Mouse (Mus musculus) spleen, adult 2 months (tissue): ENCODE data around the gene Msrb3. TPM values are rescaled to one million over a fixed set of nuclear protein-coding genes. Genes with fewer than 3 reads are reported as not detected.

Source experiments
- DNase-seq, 2 experiments: peaks; one replicate each; pipeline versions ENCODE4 v3.0.0 to v3.0.0-alpha.2; 2012 to 2021; ENCODE audit warnings: low spot score in 2 of 2, low read depth in 1 of 2
- H3K27ac ChIP-seq: fragments of 200-500 bp; 2 replicates; pipeline ENCODE4 v1.5.1; 2012; ENCODE audit warnings: low read length, inconsistent platforms; ENCODE audit not compliant: insufficient read depth
- H3K27me3 ChIP-seq: fragments of 200-500 bp; 2 replicates; pipeline ENCODE4 v1.6.1; 2012; ENCODE audit warnings: mild to moderate bottlenecking, moderate library complexity, low read length, inconsistent platforms; ENCODE audit not compliant: control insufficient read depth, insufficient read depth
- H3K36me3 ChIP-seq: fragments of 200-500 bp; 2 replicates; pipeline ENCODE4 v1.6.1; 2012; ENCODE audit warnings: mild to moderate bottlenecking, low read length, inconsistent platforms; ENCODE audit not compliant: control insufficient read depth, insufficient read depth
- H3K4me1 ChIP-seq: fragments of 200-500 bp; 2 replicates; pipeline ENCODE4 v1.6.1; 2011; ENCODE audit warnings: inconsistent platforms; ENCODE audit not compliant: control insufficient read depth, insufficient read depth, insufficient read length
- H3K4me3 ChIP-seq: fragments of 200-500 bp; 2 replicates; pipeline ENCODE4 v1.5.1; 2011; ENCODE audit warnings: mild to moderate bottlenecking, inconsistent platforms; ENCODE audit not compliant: insufficient read depth, insufficient read length; ENCODE audit errors: extremely low read depth
- CTCF ChIP-seq: fragments of 200-500 bp; IDR thresholded peaks from 2 replicates; pipeline ENCODE4 v1.5.1; 2011; ENCODE audit warnings: mild to moderate bottlenecking, inconsistent platforms; ENCODE audit not compliant: insufficient read depth, insufficient read length, insufficient replicate concordance; ENCODE audit errors: extremely low read depth
- POLR2A ChIP-seq: fragments of 200-500 bp; IDR thresholded peaks from 2 replicates; pipeline ENCODE4 v1.6.1; 2011; ENCODE audit warnings: low read depth, low read length, inconsistent platforms
- WGBS: fragments of 180-500 bp; shearing (Covaris S2); methylation state at CpG from one replicate; pipeline ENCODE4 v1.1.7; 2018; 5-methylcytosine and 5-hydroxymethylcytosine counted together
- polyA plus RNA-seq: library from polyadenylated mRNA; depleted of rRNA; stranded (reverse); fragments of >200 nt; gene quantifications from 2 replicates; pipeline ENCODE4 v1.2.3, GENCODE M21; 2012; rRNA removed

The Msrb3 gene
- polyA plus RNA-seq: 4.5 and 5.1 TPM in 2 replicates

DNA sequence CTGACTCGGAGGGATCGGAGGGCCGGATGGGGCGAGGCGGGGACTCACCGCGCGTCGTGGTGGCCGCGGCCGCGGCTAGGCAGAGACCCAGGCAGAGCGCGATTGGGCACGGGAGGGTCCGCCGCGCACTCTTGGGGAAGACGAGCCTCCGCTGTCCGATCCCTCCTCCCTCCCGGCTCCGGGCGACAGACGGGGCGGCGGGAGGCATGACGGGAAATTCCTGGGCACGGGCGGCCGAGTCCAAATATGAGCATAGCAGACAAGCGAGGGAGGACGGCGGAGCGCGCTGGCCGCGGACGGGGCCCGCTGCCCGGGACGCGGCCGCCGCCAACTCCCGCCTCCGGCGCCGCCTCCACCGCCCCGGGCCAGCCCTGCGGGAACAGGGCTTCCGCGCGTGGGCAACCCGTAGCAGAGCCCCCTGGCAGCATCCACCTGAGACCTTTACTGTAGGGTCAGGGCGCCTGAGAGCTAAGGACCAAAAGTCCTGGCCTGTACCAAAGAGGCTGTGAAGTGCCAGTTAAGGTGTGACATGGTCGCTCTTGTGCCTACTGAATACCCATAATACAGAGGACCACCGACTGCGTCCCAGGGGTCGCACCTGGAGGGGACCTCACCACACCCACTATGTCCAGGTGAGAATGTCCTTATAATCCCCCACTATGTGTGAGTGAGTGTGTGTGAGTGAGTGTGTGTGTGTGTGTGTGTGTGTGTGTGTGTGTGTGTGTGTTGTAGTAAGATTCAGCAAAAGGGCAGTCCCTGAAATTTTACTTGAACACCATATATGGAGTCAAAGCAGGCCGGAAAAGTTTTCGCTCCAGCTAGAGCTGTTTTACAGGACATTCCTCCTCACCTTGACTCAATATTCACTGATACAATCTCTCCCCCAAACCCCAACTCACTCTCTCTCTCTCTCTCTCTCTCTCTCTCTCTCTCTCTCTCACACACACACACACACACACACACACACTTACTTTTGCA is at the start of gene Msrb3:
Gene Msrb3 (minus strand): TSS at position 317 of the 978 bp plus-strand sequence.
- peak within 1 kb of the TSS; percentile 57 for H3K4me3 ChIP-seq
- no peaks in the 10 kb centered on the region for H3K36me3 ChIP-seq
- DNase-seq: peak in 1 of 2 experiments; percentile 15
- H3K27ac ChIP-seq: peak within 1 kb of the TSS; percentile 56; the same call in 1 of the 2 replicates
- peaks cover 6% of the 10 kb centered on the region for H3K4me1 ChIP-seq
- peaks cover 11% of the 10 kb centered on the region for H3K27me3 ChIP-seq
- 4% methylated on average over 40 of the region's 64 CpGs for WGBS
- no peak for TF ChIP-seq POLR2A
- TF ChIP-seq CTCF: no peak

DNA sequence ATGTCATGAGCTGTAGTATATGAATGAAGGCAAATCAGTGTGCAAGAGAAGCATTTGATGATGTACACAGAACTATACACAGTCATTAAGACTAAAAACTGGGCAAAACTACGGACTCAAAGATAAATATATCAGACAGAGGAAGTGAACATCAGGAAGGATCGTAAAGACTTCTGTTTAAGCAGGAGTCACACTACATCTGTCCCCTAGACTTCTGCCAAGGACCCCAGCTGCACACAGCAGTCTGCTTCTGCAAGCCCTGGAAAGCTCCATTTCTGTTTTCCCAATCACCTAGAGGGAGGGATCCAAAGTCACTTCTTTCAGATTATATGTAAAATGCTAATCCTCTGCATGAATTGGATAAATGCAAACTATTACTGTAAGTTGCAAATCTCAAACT is 49.6 kb upstream of the Msrb3 start:
- 63% methylated on average over 2 of the region's 2 CpGs for WGBS
- no peak for TF ChIP-seq CTCF

GRCm38 (mm10) chr10:120947842-120948241 is 48.9 kb upstream of the Msrb3 start:
- H3K27me3 ChIP-seq: no peaks in the 10 kb centered on the region
- H3K4me1 ChIP-seq: no peaks in the 10 kb centered on the region
- no peak for TF ChIP-seq POLR2A
- TF ChIP-seq CTCF: no peak
- H3K27ac ChIP-seq: no peak overlapping the region
- no peak overlapping the region for H3K4me3 ChIP-seq
- peaks cover 1% of the 10 kb centered on the region; the same call in 1 of the 2 replicates for H3K36me3 ChIP-seq
- WGBS: 85% methylated on average over 2 of the region's 2 CpGs
- DNase-seq: no peak

More for the DNA sequence above, 49.6 kb upstream of the Msrb3 start:
- Histone ChIP-seq H3K4me1 (peaks cover 2% of the 10 kb centered on the region; the same call in 1 of the 2 replicates), H3K27ac (no peak overlapping the region), H3K4me3 (no peak overlapping the region), H3K36me3 (peaks cover 1% of the 10 kb centered on the region; the same call in 1 of the 2 replicates), H3K27me3 (no peaks in the 10 kb centered on the region)
- DNase-seq: no peak

GRCm38 (mm10) chr10:120946847-120947246 is 47.9 kb upstream of the Msrb3 start:
- no peak overlapping the region for H3K4me3 ChIP-seq
- no peaks in the 10 kb centered on the region for H3K27me3 ChIP-seq
- no peaks in the 10 kb centered on the region for H3K4me1 ChIP-seq
- WGBS: 93% methylated on average over 5 of the region's 5 CpGs
- TF ChIP-seq POLR2A (no peak), CTCF (no peak)
- no peak for DNase-seq
- H3K27ac ChIP-seq: no peak overlapping the region
- peaks cover 1% of the 10 kb centered on the region; the same call in 1 of the 2 replicates for H3K36me3 ChIP-seq

- H3K27me3 ChIP-seq: no peaks in the 10 kb centered on the region
- H3K36me3 ChIP-seq: no peaks in the 10 kb centered on the region; the same call in none of the 2 replicates
- no peak overlapping the region for H3K27ac ChIP-seq
- H3K4me3 ChIP-seq: no peak overlapping the region
- no peaks in the 10 kb centered on the region for H3K4me1 ChIP-seq
- DNase-seq: no peak
- TF ChIP-seq CTCF (no peak), POLR2A (no peak)
- WGBS: 76% methylated on average over 2 of the region's 2 CpGs
Measured at GRCm38 (mm10) chr10:120938904-120939208, 40.0 kb upstream of the Msrb3 start.

- H3K36me3 ChIP-seq: no peaks in the 10 kb centered on the region; the same call in none of the 2 replicates
- WGBS: 54% methylated on average over 19 of the region's 19 CpGs
- H3K27me3 ChIP-seq: no peaks in the 10 kb centered on the region
- H3K4me1 ChIP-seq: no peaks in the 10 kb centered on the region
- H3K27ac ChIP-seq: no peak overlapping the region
- peak; percentile 2 to 18 for DNase-seq
- no peak overlapping the region for H3K4me3 ChIP-seq
- TF ChIP-seq POLR2A (no peak), CTCF (peak; percentile 17; the same call in 1 of the 2 replicates)
Measured at GRCm38 (mm10) chr10:120938077-120938903, 39.4 kb upstream of the Msrb3 start.
